Mouse (Mus musculus) central nervous system, embryonic 11.5 days (tissue): Measurements from ENCODE around the gene Dcaf4. TPM values are rescaled to one million over a fixed set of nuclear protein-coding genes. Genes with fewer than 3 reads are reported as not detected.

ENCODE experiments used
- polyA plus RNA-seq: library from polyadenylated mRNA; depleted of rRNA; stranded (reverse); fragments of >200 nt; gene quantifications from 2 replicates; pipeline ENCODE4 v1.2.3, GENCODE M21; 2012; rRNA removed

Dcaf4 gene
- 25.6 and 34.6 TPM in 2 replicates for polyA plus RNA-seq

DNA sequence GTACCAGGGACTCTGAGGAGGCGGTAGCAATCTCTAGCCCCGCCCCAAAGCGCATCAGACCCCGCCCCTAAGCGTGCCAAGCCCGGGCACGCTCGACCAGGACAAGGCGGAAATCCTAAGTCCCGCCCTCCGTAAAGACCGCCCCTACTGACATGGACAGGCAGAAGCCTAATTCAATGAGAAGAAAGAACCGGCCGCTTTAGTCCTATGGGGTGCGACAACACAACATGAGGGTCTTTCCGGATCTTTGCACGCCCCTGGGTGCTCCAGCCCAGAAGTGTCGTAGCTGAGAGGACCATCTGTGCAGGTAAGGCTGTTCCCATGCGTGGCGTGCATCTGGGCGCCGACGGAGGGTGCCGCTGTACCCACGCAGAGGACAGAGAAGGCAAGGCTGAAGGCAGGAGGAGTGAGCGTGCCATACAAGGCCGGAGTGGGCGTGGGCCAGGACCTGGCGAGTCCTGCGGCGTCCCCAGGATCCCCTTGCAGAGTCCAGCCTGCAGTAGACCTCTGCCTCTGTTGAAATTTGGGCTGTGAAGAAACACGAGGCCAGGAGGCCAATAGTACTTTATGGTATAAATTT, at the start of gene Dcaf4:
TSS of gene Dcaf4 (plus strand) at position 156 of the 580 bp plus-strand sequence.

DNA sequence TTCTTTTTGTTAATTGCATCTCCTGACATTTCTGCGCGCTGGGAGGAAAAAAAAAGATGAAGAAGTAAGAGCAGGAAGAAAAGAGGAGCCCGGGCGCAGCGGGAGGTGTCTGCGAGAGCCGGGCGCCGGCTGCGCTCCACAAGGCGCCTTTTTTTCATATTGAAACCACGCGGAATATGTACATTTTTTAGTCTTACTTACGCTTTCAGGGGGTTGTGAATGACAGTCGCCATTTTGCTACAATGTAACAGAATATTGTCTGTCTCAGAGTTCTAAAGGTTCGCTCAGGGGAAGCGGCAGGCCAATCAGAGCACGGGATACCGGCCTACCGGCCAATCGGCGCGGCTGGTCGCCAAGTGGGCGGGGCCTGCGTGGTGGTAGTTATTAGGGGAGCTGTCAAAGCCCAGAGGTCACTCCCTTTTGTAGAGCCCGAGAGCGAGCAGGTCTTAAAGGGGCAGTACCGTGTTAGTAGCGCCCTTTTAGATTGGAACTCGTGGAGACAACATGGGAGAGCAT, 32.7 kb upstream of the Dcaf4 start, which contains the start of gene Dpf3:
TSS of gene Dpf3 (minus strand) at position 241 of the 516 bp plus-strand sequence.

Other genes with a start within 250 kb of the Dcaf4 start
- gene Dpf3, start 32.8 kb upstream of the Dcaf4 start, polyA plus RNA-seq: 7.2 and 12.0 TPM in 2 replicates
- 47.1 and 116 TPM in 2 replicates for gene Zfyve1, start 76.8 kb downstream of the Dcaf4 start, polyA plus RNA-seq
- 200 and 327 TPM in 2 replicates for gene Rbm25, start 110.8 kb downstream of the Dcaf4 start, polyA plus RNA-seq
- gene Psen1, start 167.7 kb downstream of the Dcaf4 start, polyA plus RNA-seq: 21.2 and 34.1 TPM in 2 replicates
- 0.23 and 0.46 TPM in 2 replicates for gene Papln, start 243.2 kb downstream of the Dcaf4 start, polyA plus RNA-seq